Mouse (Mus musculus): ENCODE measurements around the gene Fastk.

DNA sequence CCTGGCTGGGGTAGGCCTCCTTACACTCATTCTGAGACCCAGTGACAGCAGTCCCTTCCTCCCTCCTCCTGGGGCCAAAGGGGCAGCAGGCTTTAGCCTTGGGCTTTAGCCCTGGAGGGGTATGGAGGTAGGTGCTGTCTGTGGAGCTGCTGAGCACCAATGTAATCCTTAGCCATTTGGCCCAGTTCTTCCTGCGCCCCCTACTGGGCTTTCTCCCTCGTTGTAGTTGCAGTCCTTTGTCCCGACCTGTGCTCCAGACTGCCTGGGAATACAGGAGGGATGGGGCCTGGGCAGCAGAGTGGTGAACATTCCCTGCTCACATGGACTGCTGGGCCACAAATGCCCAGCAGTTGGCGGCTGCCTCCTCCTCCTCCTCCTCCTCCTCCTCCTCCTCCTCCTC, 36.6 kb upstream of the Fastk start:
- TF ChIP-seq CTCF (IDR thresholded peaks at IDR 0.05; ENCODE audit: extremely low read depth, insufficient read length, insufficient replicate concordance, low read depth, low read length): peak; percentile 73; the same call in 1 of the 2 replicates
- no peak for TF ChIP-seq POLR2A (IDR thresholded peaks at IDR 0.05; ENCODE audit: low read depth, low read length)

Measured in small intestine, adult 2 months (tissue).